Mouse (Mus musculus) spleen, postnatal 10 days (tissue): ENCODE measurements around the gene Cdr2l.
A peak's percentile ranks its signal among the peaks of the same experiment; 100 is the strongest.

ENCODE experiments used
- DNase-seq, 2 experiments: peaks; one replicate each; pipeline ENCODE4 v3.0.0; 2021 to 2022; ENCODE audit warnings: low spot score in 2 of 2

Gene Cdr2l

DNA sequence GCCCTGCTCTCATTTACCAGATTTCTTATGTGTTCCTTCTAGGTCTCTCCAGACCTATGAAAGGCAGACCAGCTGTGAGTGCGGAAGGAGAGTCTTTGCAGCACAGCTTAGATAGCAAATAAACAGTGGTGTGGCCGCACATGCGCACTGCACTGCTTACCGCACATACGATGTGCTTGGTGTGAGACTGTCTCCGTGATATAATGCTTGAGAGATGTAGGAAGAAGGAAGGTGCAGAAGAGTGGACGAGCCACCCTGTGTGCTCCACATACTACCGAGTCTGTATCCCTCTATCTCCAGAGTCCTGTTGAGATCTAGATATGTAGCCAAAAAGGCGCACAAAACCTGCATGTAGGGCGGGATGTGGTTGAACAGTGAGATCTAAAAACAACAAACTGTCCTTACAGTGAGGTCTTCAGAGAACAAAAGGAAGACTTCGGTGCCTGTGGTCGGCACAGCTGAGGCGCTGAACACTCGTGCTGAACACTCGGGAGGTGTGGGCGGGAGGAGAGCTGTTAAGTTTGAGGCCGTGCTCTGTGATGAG, 25.2 kb downstream of the Cdr2l start:
- DNase-seq, result no peak

DNA sequence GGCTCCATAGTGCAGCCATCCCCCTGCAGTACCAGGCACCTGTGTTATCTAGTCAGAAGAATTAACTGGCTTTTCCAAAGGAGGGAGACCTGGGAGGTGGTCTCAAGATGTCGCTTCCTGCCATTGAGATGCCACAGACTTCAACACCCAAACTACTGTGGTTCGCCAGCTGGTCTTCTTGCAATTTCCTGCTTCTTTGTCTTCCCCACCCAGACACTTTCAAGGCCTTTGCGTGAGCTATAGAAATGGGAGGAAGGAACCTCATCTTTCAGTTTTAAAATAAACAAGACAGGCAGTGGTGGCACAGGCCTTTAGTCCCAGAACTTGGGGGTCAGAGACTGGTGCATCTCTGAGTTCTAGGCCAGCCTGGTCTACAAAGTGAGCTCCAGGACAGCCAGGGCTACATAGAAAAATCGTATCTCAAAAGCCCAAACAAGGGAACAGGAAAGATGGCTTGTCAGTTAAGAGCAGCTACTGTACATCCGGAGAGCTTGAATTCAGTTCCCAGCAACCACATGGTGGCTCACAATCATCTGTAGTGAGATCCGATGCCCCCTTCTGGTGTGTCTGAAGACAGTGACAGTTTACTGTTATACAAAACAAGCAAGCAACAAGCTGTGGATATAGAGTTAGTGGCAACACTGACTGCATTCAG, 26.7 kb downstream of the Cdr2l start:
- no peak for DNase-seq

- no peak for DNase-seq
Observed at GRCm38 (mm10) chr11:115409556-115409955, 27.8 kb downstream of the Cdr2l start.

DNA sequence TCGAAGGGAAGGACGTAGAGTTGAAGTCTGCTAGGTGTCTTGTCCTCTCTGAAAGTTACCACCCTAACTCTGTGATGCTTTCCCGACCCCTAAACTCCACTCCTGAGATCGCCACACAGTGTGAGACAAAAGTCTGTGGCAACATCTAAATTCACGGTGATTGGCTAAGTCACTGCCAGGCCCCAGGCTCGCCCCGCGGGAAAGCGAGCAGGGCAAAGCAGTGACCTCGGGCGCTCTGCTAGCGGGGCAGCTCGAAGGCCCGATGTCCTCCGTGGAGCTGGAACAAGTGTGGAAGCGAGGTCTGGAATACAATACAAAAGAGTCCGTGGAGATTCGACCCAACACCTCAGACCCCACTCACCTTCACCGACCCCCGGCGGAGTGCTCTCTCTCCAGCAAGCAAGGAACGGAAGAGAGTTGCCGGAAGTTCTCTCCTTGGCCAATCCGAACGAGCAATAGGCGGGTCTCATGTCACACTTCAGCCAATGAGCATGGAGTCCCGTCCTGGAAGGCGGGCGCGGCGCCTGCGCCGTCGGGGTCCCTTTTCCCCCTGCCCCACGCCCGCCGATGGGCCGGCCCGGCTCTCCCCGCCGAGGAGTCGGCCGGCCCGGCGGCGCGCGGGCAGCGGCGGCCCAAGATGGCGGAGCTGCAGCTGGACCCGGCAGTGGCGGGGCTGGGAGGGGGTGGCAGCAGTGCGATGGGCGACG, 38.0 kb downstream of the Cdr2l start, which contains the start of the genes Atp5h and Kctd2:
Atp5h (minus strand) TSS at position 432 of the 707 bp plus-strand sequence.
Kctd2 (plus strand) TSS at position 598 of the 707 bp plus-strand sequence.
- peak; percentile 86 to 94 for DNase-seq

- DNase-seq, result peak; percentile 67 to 71
Observed at GRCm38 (mm10) chr11:115420336-115421190, 38.8 kb downstream of the Cdr2l start.

GRCm38 (mm10) chr11:115421328-115421727, 39.6 kb downstream of the Cdr2l start:
- DNase-seq, result no peak

- DNase-seq, result no peak
Observed at GRCm38 (mm10) chr11:115421972-115422371, 40.3 kb downstream of the Cdr2l start.

DNA sequence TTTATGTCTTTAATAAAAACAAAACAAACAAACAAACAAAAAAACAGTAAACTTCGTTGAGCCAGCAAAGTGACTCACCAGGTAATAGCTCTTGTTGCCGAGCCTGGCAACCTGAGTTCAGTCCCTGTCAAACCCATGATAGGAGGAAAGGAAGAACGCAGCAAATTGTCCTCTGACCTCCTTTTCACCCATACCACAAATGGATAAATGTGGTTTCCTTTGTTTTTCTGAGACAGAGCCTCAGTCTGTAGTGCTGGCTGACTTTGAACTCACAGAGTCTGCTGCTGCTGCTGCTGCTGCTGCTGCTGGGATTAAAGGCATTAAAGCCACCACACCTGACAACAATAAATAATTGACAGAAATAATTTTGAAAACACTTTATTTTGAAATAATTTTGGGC, 41.4 kb downstream of the Cdr2l start:
- DNase-seq, result no peak

DNA sequence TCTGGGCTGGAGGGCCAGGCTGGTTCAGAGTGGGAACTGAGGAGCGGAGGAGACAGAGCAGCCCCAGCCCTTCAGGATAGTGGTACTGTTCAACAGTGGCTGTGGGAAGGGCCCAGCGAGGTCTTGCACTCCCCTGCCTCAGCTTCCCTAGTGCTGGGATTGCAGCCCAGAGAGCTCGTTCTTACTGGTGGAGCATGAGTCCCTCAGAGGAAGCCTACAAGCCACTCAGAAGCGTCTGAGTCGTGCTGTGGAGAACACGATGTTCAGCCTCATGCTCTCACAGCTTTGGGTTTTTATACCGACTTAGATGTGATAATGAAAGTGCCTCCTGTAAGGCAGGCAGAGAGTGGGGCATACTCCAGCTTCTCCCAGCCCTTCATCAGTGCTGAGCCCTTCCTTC, 43.0 kb downstream of the Cdr2l start:
- DNase-seq, result no peak

DNA sequence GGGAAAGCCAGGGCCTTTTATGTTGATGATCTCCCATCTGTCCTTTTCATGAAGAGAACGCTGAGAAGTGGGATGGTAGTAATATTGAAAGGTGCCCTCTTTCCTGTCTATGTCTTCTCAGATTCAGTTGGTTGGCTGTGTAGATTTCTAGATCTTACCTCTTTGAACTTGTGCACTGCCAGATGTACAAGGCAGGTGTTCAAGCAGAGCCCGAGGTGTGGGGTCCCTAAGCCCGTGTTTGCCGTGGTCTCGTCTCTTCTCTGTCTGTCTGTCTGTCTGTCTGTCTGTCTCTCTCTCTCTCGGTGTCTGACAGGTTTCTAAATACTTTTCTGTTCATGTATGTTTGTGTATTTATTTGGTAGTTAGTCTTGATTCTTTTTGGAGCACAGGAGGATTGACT, 44.0 kb downstream of the Cdr2l start:
- no peak for DNase-seq

DNA sequence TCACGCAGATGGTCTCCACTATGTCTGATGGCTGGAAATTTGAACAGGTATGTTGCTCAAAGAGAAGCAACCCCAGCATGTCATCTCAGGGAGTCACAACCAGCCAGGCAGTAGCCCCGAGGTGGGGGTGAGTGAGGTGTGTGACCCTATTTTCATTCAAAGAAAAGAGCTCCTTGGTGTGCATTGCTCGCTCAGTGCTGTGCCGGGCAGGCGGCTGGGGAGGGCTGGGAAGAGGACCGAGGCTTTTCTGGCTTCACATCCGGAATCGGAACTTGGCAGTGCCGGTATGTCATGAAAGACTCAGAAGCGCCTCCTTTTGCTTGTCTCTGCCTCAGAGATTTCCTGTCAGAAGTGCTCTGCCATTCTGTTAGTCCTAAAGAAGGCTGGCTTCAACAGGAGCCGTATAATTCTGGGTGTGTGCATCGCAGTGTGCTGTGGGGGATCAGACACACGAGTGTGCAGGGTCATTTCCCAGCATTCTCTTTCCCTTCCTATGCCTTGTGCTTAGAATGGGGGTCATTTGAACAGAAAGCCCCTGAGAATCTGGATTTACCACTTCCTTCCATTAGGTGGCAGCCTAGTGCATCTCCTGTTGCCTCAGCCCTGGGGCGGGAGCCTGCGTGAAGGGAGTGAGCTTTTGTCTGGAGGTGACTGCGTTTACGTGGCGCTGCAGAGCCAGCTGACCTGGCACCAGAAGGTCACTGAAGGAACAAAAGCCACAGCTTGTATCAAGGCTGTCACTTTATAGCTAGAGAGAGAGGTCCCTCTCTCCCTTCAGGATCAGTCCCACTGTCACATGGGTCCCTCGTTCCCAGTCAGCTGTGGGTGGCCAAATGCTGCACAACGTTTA, 46.0 kb downstream of the Cdr2l start:
- DNase-seq, result peak in 1 of 2 experiments; percentile 70

- DNase-seq, result no peak
Observed at GRCm38 (mm10) chr11:115429307-115429706, 47.6 kb downstream of the Cdr2l start.

DNA sequence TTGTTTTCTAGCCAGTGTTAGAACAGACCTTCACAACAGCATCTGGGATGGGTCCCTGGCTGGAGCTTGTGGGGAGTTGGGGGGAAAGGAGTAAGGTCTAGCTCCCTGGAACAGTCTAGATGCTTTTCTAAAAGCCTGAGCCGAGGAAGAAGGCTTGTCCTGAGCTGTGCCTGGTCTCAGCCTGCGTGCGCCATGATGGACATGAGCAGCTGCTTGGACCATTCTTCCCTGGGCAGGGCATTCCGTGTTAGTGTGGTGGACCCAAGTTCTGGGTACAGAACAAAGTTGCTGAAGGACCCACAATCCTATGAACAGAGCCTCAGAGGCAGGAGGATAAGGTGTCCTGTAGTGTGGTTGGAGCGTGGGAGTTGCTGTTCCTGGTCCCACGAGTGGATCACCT, 48.8 kb downstream of the Cdr2l start:
- DNase-seq, result no peak

DNA sequence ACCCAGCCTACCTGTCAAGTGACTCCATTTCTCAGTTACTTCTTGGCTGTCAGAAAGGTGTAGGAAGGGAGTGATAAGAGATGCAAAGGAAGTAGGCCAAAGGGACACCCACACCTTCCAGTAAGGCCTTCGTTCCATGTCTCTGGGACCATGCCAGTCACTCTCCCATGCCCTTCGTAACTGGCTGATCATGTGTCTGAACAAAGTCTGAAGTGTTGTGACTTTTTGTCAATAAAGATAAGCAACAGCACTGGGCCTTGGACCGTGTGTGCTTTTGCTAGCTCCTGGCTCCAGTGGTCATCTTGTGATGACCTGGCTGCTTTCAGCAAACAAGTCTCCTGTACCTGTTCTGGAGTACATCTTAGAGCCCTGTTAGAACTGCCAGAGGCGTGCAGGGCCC, 51.1 kb downstream of the Cdr2l start:
- no peak for DNase-seq

DNA sequence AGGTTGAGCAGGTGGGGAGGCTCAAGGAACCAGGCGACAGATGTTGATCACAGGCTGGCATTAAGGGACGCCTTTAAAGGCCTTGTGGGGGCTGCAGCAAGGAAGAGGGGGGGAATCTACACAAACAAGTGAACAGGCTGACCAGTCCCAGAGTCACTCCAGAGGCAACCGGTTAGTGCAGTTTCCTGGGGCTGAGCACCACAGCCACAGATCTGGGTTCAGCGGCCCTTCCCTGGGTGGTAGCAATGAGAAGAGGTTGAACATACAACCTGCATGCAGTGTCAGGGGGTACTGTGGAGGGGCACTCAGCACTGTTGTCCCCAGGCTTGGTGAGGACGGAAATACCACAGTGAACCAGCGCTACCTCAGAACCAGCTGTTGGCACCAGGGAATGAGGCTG, 51.6 kb downstream of the Cdr2l start:
- DNase-seq, result no peak

DNA sequence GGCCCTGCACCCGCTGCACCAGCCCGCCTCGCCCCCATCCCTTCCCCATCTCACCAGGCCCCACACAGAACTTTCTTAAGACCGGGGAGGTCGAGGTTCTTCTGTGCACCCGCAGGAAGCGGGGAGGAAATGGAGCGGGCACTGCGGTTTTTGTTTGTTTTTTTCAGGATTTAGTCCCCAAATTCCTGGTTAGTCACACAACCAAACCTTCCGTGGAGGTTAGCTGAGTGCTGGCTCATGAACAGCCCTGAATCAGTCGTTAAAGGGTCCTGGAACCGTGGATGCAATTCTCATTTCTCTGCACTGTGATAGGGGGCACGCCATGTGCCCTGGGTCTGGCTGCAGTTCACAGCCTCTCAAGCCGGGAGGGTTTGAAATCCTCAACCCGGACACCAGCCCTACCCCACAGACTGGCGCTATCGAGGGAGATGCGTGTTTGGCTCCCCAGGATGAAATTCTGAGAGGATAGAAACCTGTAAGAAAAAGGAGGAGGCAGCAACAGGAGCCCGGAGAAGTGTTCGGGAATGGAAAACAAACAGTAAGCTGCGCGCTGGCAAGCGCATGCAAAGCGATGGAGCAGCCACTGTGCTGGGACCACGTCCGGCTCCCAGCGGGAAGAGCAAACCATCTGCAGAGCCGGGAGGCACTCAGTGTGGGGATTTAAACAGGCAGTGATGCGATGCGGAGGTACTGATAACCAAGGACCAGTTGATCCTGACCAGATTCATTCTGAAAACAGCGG, 54.1 kb downstream of the Cdr2l start:
- DNase-seq, result no peak

DNA sequence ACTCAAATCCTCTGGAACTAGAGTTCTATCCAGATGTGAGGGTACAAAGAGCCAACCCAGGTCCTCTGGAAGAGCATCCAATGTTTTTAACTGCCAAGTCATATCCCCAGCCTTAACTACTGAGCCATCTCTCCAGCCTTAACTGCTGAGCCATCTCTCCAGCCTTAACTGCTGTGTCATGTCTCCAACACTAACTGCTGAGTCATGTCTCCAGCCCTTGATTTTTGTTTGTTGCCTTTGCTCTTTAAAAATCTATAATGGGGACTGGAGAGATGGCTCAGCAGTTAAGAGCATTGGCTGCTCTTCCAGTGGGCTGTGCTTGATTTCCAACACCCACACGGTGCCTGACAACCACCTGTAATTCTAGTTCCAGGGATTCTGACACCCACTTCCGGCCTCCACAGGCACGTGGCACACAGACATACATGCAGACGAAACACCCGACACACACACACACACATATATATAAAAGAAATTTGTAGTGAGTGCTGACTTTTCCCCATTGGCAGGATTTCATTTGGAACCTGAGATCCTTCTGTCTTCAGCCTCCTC, 55.9 kb downstream of the Cdr2l start:
- no peak for DNase-seq

- DNase-seq, result no peak
Observed at GRCm38 (mm10) chr11:115439326-115439725, 57.6 kb downstream of the Cdr2l start.

DNA sequence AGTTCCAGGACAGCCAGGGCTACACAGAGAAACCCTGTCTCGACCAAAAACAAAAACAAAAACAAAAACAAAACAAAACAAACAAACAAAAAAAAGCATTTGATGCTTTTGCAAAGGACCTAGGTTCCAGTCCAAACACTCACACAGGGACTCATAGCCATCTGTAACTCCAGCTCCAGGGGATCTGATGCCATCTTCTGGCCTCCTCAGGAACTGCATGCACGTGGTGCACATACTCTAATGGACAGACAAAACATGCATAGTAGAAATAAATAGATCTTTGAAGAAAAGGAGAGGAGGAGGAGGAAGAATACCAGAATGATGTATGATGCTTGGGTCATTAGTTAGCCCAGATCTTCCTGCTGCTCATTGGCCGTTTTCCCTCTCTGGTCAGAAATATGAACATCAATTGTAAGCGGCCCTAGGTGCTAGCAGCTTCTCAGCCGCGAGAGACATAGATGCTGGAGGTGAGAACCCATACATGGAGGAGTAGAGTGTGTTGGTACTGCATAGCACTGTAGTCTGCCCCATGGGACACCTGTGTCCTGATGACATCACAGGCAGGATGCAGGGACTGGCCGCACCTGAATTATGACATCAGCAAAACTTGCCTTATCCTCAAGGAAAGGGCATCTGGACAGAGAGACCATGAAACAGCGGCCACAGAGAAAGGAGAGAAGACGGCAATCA, 58.3 kb downstream of the Cdr2l start, which contains the start of gene Trim80:
Trim80 (plus strand) TSS at position 640 of the 690 bp plus-strand sequence.
- DNase-seq, result no peak
